Mouse (Mus musculus): ENCODE measurements around the gene Man1a.

The Man1a gene

DNA sequence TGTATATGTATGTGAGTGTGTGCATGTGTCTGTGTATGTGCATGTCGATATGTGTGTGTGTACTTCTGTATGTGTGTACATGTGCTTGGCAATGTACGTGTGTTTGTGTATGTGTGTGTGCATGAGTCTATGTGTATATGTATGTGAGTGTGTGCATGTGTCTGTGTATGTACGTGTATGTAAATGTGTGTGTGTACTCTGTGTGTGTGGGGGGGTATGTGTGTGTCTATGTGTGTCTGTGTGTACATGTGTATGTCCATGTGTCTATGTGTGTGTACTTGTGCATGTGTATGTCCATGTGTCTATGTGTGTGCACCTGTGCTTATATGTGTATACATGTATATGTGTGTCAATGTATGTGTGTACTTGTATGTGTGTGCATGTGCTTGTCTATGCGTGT is 15.2 kb downstream of the Man1a start:
- DNase-seq (ENCODE audit: low read depth, low spot score) = no peak

DNA sequence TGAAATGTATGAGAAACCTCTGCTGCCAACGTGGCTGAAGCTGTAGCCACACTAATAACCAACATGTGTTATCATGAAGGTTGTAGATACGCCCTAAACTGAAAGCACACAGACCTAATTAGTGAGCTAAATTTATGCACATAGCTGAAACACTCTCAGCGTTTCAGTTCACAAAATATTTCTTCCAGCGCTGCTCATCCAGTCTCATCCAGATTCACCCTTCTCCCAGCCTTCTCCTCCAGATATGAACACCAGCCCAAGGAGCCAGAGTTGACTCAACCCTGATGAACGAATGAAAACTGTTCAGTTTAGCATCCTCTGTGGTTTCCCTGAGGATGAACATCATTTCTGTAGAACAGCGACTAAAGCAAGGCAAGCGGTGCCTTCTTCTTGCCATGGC is 15.8 kb downstream of the Man1a start:
- DNase-seq (ENCODE audit: low read depth, low spot score) = no peak

DNA sequence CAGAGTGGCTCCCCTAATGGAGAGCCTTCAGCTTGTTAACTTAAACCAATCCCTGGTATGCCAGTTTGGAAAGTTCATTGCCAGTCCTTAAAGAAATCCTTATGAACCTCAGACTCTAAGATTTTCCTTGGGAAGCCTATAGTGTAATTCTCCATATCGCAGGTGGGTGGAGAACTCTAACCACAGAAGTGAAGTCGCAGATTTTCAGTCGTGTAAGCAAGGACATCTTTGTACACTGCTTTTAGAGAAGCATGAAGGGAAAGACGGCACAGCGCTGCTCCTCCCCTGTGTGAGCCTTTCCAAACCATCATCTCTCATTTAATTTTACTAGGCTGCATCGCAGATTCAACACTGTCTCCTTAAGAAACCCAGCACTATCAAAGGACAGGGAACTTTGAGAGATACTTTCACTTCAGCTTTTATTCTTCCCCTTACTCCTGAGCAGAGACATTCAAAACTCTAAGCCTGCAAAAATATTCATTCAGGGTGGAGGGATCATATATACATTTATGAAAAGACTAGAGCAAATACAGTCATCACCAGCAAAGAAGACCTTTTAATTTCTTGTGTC is 16.6 kb downstream of the Man1a start:
- DNase-seq (ENCODE audit: low read depth, low spot score) = no peak

DNA sequence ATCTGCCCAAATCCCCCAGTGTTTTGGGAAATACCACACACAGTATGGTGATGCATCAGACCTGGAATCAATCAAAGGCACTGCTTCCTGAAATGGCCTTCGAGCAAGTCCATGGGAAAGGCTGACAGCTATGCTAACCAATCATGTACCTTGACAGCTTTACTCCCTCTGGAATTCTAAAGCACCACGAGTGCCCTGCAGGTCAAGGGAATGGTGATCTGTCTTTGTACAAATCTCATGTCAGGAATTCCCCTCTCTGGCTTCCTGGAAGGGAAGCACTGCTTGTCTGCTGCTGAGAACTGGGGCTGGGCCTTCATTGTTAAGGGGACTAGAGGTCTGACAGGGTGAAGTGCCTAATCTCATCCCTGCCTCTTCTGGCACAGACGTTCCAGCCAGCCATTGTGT is 17.3 kb downstream of the Man1a start:
- DNase-seq (ENCODE audit: low read depth, low spot score) = no peak

DNA sequence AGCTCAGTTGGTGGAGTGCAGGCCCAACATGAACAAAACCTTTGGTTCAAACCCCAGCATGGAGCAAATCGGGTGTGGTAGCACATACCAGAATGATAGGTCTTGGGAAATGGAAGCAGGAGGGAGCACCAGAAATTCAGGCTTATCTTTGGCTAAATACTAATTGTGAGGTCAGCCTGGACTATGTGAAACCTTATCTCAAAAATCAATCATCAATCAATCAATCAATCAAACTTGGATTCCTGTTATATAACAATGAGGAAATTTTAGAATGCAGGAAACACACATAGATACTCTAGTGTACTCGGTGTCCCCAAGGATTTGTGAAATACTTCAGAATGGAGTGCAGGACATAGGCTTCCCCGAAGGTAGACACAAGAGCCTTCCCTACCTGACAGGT is 17.8 kb downstream of the Man1a start:
- no peak for DNase-seq (ENCODE audit: low read depth, low spot score)

DNA sequence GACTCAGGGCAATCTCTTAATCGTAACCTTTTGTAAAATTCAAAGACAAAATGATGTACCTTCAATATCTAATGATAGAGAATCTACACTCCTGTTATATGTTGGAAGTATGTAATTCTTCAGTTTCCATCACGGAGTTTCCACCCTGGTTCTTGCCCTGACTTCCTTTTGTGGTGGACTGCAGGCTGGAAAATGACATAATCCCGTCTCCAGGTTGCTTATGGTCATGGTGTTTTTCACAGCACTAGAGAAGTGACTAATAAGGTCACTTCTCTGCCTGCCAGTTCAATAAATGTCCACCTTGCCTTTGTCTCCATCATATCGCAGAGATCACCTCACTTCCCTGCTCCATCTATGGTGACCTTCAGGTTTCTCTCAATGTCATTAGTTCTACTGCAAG is 22.2 kb downstream of the Man1a start:
- no peak for DNase-seq (ENCODE audit: low read depth, low spot score)

GRCm38 (mm10) chr10:54047885-54048284 is 28.5 kb downstream of the Man1a start:
- DNase-seq (ENCODE audit: low read depth, low spot score) = no peak

DNA sequence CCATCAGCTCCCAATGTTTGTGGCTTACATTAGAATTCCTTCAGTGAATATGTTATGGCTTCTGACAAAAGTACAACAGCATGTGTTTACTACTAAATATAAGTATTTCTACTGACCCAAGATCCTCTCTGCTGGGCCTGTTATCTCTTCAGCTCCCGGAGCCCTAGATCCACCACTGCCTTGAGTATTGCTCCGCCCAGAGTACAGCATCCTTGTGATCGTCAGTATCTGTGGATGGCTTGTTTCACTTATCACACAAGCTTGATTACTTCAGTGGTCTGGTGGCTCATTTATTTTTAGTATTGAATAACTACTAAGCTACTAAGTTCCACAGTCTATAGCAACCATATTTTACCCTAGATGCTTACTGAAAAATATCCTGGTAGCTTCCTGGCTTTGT is 33.1 kb downstream of the Man1a start:
- DNase-seq (ENCODE audit: low read depth, low spot score) = peak; percentile 70

- DNase-seq (ENCODE audit: low read depth, low spot score) = peak; percentile 91
Measured at GRCm38 (mm10) chr10:54042212-54042840, 34.1 kb downstream of the Man1a start.

DNA sequence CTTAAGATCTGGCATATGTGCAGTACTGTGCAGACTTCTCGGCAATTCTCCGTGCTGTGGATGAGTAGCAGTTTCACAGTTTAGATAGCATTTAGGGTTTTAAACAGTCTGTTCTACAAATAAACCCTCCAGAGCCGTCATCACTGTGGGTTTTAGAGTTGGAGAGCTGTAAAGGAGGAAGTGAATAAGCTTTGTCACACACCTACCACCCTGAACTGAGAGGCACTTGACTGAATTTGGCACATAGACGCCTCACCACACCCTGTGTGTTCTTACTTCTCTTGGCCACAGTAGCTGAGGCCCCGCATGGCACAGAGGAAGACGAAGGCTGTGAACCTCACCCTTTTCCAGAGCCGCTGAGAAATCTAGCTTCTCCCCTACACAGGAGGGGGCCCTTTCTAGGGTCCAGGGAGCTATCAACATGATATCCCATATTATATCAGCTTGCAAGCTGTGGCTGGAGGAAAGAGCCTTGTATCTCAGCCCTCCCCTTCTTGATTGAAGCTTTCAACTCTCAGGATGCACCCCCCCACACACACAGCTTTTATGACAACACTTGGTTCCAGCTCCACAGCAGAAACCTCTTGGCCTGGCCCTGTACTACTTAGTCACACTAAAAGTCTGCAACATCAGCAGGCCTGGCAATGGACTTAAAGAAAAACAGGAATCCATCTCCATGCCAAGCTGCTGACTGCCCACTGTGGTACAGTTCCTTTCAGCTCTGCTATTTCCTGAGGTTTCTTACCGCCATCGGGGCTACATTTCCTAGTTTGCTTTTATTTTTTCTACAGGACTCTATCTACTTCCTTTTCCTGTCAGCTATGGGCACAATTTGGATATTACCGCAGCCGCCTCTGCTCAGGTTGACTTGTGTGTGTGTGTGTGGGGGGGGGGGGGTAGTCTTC is 35.9 kb downstream of the Man1a start:
- peak; percentile 62 for DNase-seq (ENCODE audit: low read depth, low spot score)

DNA sequence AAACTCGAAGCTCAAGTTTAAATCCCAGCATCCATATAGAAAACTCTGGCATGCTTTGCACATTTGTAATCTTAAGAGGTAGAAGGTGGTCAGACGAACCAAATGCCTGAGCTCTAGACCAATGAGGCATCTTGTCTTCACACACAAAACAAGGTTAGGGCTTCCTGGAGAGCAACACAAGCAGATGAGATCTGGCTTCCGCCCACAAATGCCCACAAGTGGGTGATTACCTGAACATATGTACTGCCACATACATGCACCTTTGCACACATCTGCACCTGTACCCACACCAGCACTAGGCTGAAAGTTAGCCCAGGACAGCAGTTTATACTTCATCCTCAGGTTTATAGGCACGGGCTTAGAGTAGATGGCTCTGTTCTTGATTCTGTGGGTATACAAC is 36.7 kb downstream of the Man1a start:
- no peak for DNase-seq (ENCODE audit: low read depth, low spot score)

- no peak for DNase-seq (ENCODE audit: low read depth, low spot score)
Measured at GRCm38 (mm10) chr10:54038734-54039133, 37.7 kb downstream of the Man1a start.

- peak; percentile 67 for DNase-seq (ENCODE audit: low read depth, low spot score)
Measured at GRCm38 (mm10) chr10:54038180-54038579, 38.2 kb downstream of the Man1a start.

- no peak for DNase-seq (ENCODE audit: low read depth, low spot score)
Measured at GRCm38 (mm10) chr10:54037348-54038010, 38.9 kb downstream of the Man1a start.

GRCm38 (mm10) chr10:54035586-54035985 is 40.8 kb downstream of the Man1a start:
- DNase-seq (ENCODE audit: low read depth, low spot score) = no peak

GRCm38 (mm10) chr10:54034779-54035178 is 41.6 kb downstream of the Man1a start:
- DNase-seq (ENCODE audit: low read depth, low spot score) = no peak

- DNase-seq (ENCODE audit: low read depth, low spot score) = no peak
Measured at GRCm38 (mm10) chr10:54032316-54033092, 43.9 kb downstream of the Man1a start.

DNA sequence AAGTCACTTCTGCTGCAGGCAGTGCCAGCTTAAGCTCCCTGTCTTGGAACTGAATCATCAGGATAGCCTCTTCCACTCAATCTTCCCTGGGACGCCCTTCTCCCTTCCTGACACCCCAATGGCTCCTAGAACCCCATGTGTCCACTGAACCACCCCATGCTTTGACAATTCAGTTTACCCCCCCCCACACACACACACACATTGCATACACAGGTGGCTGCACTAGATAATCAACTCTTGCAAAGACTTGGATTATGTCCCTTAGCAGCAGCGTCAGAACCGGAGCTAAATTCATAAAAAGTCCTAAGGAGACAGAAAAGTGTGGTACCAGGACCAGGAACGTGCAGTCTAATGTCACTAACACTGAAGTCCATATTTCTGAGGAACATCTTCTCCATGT is 47.5 kb downstream of the Man1a start:
- no peak for DNase-seq (ENCODE audit: low read depth, low spot score)

DNA sequence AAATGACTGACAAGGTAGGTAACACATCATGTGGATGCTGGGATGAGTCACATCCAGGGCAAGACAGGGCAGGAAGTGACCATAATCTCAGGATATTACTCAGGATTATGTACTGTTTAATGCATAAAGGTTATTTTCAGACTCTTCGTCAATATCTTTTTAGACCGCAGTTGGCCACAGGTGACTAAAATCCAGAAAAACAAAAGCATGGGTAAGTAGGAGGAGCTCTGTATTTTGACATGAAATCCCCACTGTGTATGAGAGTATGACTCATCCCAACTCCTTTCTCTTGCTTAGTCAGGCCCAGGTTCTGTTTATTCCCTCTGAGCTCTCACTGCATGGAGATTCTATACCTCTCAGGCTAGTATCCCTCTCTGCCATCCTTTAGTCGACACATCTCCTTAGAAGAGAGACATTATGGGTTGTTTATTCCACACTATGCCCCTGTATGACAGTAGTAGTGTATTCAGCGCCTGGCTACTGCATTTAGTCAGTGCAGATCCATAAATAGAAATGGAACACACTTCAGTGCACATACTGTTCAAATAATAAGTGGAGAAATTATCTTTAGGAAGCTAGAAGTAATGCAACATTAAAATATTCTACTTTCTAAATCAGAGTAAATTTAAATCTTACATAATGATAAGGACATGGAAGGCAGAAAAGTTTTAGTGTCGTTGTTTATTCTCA is 49.5 kb downstream of the Man1a start:
- DNase-seq (ENCODE audit: low read depth, low spot score) = no peak

- no peak for DNase-seq (ENCODE audit: low read depth, low spot score)
Measured at GRCm38 (mm10) chr10:54026101-54026500, 50.3 kb downstream of the Man1a start.

GRCm38 (mm10) chr10:54017904-54018454 is 58.4 kb downstream of the Man1a start:
- no peak for DNase-seq (ENCODE audit: low read depth, low spot score)
